ENCODE assay signal across 7 mouse cellular contexts in genomic region chr5:49285455-49286135, GRCm38 (mm10).
A peak's percentile ranks its signal among the peaks of the same experiment; 100 is the strongest.
DNase-seq lines count a peak whose midpoint lies in the region; ATAC-seq lines count a peak whose summit lies in the region.

No protein-coding gene starts in this region.

- 27% methylated on average over 12 of the region's 12 CpGs for WGBS in embryonic facial prominence, embryonic 10.5 days
- 22% methylated on average over 12 of the region's 12 CpGs for WGBS in hindbrain, embryonic 12.5 days
- WGBS in midbrain, embryonic 13.5 days = 7% methylated on average over 12 of the region's 12 CpGs

- no peak overlapping the region for H3K27ac ChIP-seq in embryonic facial prominence, embryonic 10.5 days (replicated peaks)
- H3K27ac ChIP-seq in hindbrain, embryonic 12.5 days = no peak overlapping the region
- H3K27ac ChIP-seq in midbrain, embryonic 13.5 days = no peak overlapping the region

- intact Hi-C loops in left cerebral cortex, postnatal 4 days (cut with DNase I) = no loop called here

- H3K4me1 ChIP-seq in embryonic facial prominence, embryonic 10.5 days = peaks cover 7% of the 10 kb centered on the region
- H3K4me1 ChIP-seq in hindbrain, embryonic 12.5 days = peaks cover 3% of the 10 kb centered on the region; the same call in 1 of the 2 replicates
- H3K4me1 ChIP-seq in midbrain, embryonic 13.5 days (replicated peaks) = peaks cover 22% of the 10 kb centered on the region

- no peak overlapping the region for H3K9ac ChIP-seq in hindbrain, embryonic 12.5 days
- peak overlapping the region; percentile 51 for H3K9ac ChIP-seq in midbrain, embryonic 13.5 days (replicated peaks)

- peak; percentile 14 for DNase-seq in left cerebral cortex, postnatal 4 days
- DNase-seq in left cerebral cortex, adult 11 months (ENCODE audit: low spot score) = no peak
- peak; percentile 8 for DNase-seq in embryonic facial prominence, embryonic 10.5 days (ENCODE audit: low spot score)
- DNase-seq in thymus, postnatal 4 days = no peak

- peak overlapping the region; percentile 36; the same call in 1 of the 2 replicates for H3K4me3 ChIP-seq in embryonic facial prominence, embryonic 10.5 days
- 0 out of 2 replicates have a peak overlapping the region, but pooled peaks have one; percentile 12 for H3K4me3 ChIP-seq in hindbrain, embryonic 12.5 days
- peak overlapping the region; percentile 37 for H3K4me3 ChIP-seq in midbrain, embryonic 13.5 days (replicated peaks)

- H3K9me3 ChIP-seq in embryonic facial prominence, embryonic 10.5 days = no peaks in the 10 kb centered on the region
- no peaks in the 10 kb centered on the region for H3K9me3 ChIP-seq in hindbrain, embryonic 12.5 days (replicated peaks)
- no peaks in the 10 kb centered on the region for H3K9me3 ChIP-seq in midbrain, embryonic 13.5 days

- H3K4me2 ChIP-seq in hindbrain, embryonic 12.5 days (replicated peaks) = peak overlapping the region; percentile 31
- H3K4me2 ChIP-seq in midbrain, embryonic 13.5 days (replicated peaks) = peak overlapping the region; percentile 66

- no peaks in the 10 kb centered on the region for H3K36me3 ChIP-seq in embryonic facial prominence, embryonic 10.5 days (replicated peaks)
- H3K36me3 ChIP-seq in hindbrain, embryonic 12.5 days = no peaks in the 10 kb centered on the region
- no peaks in the 10 kb centered on the region for H3K36me3 ChIP-seq in midbrain, embryonic 13.5 days

- H3K27me3 ChIP-seq in embryonic facial prominence, embryonic 10.5 days (replicated peaks; ENCODE audit: low read depth, poor library complexity, severe bottlenecking) = no peaks in the 10 kb centered on the region
- no peaks in the 10 kb centered on the region for H3K27me3 ChIP-seq in hindbrain, embryonic 12.5 days
- H3K27me3 ChIP-seq in midbrain, embryonic 13.5 days = no peaks in the 10 kb centered on the region

- ATAC-seq in hindbrain, embryonic 12.5 days (ENCODE audit: low FRiP score) = no peak
- ATAC-seq in midbrain, embryonic 13.5 days = peak; percentile 80
- no peak for ATAC-seq in monocyte, adult 5-6 weeks (replicated peaks; ENCODE audit: insufficient number of reproducible peaks, low FRiP score, low TSS enrichment, poor library complexity, severe bottlenecking)

Comparison
In these comparisons a context has a peak if more than half of its experiments do, and no peak if none do; other contexts are left out.
1. DNase-seq: peak in left cerebral cortex, postnatal 4 days (single experiment) and embryonic facial prominence, embryonic 10.5 days (single experiment); none in left cerebral cortex, adult 11 months (single experiment) and thymus, postnatal 4 days (single experiment).
2. Peak in every context shown above with its lines, with median percentiles within 50 percentile points of each other: H3K4me3 ChIP-seq.